Mouse (Mus musculus) mammary gland, adult 2 months (tissue): ENCODE results near the gene Zfp951. TPM values are rescaled to one million over a fixed set of nuclear protein-coding genes. Genes with fewer than 3 reads are reported as not detected.

Experiments
- polyA plus RNA-seq: library from polyadenylated mRNA; depleted of rRNA; stranded (reverse); fragments of >200 nt; gene quantifications from 2 replicates; pipeline ENCODE4 v1.2.3, GENCODE M21; 2012; ENCODE audit warnings: low replicate concordance; rRNA removed

Zfp951 gene
- polyA plus RNA-seq = 0.50 and 1.1 TPM in 2 replicates

DNA sequence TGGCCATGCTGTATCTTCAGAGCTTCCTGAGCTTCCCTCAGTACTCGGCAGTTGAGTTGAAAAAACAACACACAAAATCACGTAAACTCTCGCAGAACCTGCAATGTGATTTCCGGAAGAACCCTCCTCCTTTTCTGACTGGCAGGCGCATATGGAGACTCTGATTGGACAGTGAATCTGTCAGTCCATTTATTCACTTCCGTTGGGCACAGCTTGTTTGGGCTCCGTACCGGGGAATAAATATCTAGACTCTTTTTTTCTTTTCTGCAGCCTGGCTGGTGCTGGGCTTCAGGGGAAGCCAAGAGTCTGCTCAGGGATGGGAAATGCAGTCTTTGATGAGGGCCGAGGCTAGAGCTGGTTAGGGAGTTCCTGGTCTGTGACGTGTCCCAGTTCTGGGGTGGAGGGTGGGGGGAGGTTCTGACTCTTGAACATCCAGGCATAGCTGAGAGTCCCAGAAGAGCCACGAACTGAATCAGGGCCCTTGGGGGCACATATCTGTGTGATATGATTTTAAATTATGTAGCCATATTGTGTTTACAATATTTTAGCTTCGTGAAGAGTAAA lies at the start of gene Zfp951:
Gene Zfp951 (minus strand): TSS at position 109 of the 564 bp plus-strand sequence.

Other genes with a start within 250 kb of the Zfp951 start
- gene Abcg3, start 122.6 kb upstream of the Zfp951 start, polyA plus RNA-seq = 1.6 and 4.1 TPM in 2 replicates